Mouse (Mus musculus) ovary, adult 18-20 months (tissue): ENCODE data around the gene Atic.

Experiments
- DNase-seq: peaks from one replicate; pipeline ENCODE4 v3.0.0; 2022; ENCODE audit warnings: low spot score, mixed read lengths

Gene Atic

DNA sequence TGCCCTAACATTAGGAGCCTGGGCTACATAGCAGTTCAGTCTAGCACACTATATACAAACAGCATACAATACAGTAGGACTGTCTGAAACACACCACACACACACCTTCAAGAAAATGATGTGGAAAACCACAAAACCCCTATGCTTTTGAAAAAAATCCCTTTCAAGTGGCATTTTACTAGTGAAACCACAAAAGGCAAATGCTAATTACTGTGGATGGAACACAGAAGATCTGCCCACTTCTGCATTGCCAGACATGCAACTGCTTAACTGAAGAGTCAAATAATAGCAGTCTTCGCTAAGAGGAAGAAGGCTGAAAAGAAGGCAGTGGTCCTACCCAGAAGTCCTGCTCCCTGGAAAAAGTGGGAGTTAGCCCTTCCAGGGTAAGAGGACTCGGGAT, 37.3 kb downstream of the Atic start:
- no peak for DNase-seq

DNA sequence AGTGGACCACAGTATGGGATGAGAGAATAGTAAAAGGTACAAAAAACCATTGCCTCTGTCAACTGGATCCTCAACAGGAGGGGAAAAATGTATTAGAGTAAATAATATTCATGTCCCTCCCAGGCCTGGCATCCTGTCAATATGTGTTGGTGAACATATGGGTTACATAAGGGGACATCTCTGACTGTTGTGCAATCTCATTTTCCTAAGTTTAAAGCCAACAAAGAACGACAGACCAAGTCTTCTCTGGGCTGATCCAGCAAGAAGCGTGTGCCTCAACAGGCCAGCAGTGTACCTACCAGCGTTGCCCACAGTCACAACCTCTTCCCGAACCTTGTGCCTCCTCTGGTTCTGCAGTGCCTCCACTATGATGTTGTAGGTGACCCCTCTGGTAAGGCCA, 38.4 kb downstream of the Atic start:
- no peak for DNase-seq

DNA sequence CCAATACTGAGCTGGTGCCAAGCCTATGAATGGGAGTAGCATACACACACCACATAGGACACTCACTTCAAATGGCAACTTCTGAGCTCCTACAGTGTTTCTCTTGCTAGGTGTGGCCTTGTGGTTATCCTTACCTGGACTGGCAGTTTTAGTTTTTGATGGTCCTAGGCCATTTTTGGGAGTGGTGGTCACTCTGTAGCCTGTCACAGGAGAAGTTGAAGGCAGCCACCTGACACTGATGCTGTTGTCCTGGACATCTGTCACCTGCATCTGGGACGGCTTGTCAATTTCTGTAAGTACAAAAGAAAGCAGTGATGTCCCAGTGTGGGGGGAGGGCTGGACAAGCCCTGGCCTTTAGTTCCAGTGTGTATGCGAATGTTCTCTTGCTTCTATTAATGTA, 48.8 kb downstream of the Atic start:
- no peak for DNase-seq

DNA sequence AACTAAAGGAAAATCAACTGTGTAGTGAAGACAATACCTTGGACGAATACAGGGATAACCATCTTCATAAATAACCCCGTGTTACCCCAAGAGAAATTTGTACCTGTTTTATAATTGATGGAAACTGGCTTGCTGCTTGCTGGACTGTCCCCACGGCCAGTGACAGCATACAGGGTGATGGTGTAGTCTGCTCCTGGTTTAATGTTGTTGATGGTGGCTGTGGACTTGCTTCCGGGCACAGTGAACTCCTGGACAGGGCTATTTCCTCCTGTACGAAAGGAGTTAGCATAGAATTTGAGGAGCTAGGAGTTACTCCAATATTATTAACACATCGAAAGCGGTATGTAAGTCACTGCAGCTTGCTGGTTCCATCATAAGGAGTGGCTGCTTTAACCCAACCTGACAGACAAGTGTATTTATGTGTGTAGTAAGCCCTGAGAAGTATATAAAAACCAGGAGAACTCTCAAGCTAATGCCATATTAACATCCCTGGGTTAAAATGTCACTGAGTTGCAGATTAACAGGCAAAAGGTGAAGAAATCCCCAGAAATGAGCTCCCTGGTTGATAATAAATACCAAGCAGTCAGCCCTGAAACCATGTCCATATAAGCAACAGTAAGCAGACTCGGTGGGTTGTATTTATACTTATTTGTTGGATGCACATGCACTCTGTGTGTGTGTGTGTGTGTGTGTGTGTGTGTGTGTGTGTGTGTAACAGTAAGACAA, 49.8 kb downstream of the Atic start:
- DNase-seq, result no peak

DNA sequence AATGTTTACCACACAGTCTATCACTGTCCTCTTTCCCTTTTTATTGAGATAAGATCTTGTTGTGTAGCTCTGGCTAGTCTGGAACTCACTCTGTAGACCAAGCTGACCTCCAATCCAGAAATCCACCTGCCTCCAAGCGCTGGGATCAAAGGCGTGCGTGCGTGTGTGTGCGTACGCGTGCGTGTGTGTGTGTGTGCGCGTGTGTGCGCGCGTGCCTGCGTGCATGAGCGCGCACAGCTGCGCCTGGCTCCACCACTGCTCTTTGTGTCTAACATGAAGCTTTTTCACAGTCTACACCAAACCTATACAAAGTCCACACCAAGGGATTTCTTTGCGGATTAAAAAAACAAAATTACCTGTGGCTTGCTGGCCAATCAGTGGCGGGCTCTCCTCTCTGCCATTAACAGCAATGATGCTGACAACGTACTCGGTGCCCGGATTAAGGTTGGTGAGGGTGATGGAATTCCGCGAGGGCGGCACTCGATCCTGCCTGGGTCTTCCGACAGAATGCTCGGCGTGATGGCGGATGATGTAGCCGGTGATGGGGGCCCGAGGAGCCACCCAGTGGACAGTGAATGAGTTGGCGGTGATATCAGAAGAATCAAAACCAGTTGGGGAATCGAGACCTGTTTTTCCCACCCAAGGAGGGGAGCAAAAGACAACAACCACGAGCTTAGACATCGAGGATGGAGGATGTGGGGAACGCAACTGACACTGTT, 52.3 kb downstream of the Atic start:
- DNase-seq, result no peak

DNA sequence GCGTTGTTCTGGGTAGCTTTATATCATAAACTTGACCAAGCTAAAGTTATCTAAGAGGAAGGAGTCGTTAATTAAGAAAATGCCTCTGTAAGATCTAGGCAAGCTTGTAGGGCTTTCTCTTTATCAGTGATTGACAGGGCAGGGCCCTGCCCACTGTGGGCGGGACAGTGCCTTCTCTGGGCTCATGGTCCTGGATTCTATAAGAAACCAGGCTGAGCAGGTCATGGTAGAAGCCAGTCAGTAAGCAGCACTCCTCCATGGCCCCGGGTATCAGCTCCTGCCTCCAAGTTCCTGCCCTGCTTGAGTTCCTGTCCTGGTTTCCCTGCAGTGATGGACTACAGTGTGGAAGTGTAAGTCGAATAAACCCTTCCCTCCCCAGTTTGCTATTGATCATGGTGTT, 53.0 kb downstream of the Atic start:
- DNase-seq, result no peak

DNA sequence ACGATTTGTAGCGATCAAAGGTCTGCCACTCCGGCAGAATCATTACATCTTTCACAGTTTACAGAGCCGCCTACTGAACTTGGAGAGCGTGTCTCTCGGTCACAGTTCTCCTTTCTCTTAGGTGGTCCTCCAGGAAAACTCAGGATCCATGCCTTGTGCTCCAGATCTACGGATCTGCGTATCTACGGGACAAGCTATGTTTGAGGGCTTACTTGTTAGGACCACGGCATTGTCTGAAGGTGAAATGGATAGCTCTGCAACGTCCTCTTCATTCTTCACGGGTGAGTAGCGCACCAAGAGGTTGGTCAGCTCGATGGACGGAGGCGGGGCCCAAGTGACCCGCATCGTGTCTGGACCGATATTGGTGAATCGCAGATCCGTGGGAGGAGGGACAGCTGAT, 55.3 kb downstream of the Atic start:
- no peak for DNase-seq

DNA sequence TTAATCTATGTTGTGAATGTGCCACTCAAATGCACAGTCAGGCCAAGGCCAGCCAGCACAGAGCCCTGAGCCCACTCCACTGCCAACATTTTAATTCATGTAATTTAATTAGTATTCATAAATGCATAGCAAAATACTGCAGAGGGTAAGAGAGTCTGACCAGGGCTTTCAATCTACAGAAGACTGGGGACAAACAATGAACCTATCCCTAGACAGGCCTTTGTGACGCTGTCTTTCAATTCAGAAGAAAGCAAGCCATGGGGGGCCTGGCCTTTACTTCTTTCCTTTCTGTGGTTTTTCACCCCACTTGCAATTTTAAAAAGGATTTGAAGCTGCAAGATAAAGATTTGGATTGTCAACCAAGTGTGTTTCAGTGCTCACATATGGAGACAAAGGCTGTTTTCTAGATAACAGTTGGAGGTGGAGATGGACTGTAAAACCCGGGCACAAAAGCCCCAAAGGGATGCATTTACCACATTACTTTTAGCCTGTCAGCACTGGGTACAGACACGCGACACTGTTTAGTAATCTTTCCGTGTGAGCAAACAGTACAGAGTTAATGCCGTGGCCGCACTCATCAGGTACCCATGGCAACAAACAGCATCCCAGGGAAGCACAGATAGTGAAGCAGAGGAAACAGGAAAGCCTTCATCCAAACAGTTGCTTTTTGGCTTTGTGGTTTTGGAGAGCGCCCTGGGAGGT, 57.7 kb downstream of the Atic start:
- no peak for DNase-seq

DNA sequence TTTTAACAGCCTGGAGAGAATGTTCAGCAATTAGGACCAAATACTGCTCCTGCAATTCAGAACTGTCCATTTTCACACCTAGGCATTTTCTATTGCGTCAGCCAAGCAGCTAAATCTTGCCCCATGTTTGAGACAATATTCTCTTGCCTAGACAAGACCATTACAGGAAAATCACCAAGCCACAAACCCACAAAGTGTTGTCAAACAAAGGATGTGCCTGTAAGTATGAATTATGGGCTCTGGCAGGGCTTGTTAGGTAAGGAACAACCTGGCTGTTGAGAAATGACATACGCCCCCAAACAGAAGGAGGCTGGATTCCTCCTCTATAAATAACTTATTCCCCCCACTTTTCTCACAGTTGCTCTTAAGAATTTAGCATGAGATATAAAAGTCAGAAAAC, 64.6 kb downstream of the Atic start:
- no peak for DNase-seq

DNA sequence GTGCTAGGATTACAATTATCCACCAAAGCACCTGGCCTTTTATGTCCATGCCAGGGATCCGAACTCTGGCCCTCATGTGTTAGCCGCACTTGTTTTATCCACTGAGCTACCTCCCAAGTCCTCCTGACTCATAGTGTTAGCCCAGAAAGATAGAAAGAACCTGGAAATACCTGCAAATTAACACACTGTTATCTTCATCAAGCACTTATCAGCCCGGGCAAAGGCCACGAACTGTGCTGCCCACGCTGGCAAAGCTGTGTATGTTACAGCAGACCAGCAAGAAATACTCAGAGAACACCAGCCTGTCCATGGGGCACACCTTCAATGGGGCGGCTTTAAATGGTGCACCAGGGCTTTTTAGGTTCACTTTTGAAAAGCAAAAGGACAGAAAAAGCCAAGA, 66.7 kb downstream of the Atic start:
- no peak for DNase-seq
